Mouse (Mus musculus): ENCODE results near the gene Fnbp4. TPM values are rescaled to one million over a fixed set of nuclear protein-coding genes. Genes with fewer than 3 reads are reported as not detected.

The Fnbp4 gene
- polyA plus RNA-seq, 1 experiment: 9.3 TPM

DNA sequence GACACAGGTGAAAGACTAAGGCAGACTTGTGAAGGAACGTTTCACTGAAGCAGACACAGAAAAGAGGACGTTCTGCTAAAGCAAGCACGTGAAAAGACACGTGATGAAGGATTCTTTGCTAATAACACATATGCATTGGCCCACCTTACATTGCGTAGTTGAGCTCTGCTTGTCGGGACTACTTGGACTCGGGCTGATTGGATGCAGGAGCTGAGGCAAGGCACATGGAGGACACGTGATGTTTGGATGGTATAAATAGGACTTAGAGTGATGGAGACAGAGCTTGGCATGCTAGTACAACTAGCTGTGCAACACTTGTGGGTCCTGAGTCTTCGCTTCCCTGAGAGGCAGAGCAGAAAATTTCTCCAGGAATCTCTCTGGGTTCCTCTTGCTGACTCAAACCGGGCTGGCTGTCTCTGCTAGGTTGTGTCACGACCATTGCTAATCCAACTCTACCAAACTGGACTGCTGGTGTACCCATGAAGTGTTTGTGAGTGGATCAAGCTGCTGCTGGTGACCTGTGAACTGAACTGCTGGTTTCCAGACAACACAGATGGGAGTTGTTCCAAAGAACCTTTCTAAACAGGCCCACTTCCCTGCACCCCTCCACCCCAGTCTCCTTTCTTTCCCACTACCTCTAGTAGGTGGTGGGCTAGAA lies 80.5 kb downstream of the Fnbp4 start:
- H3ac ChIP-seq (ENCODE audit: control insufficient read depth, insufficient read length): no peak overlapping the region
- no peak overlapping the region for H3K4me2 ChIP-seq (ENCODE audit: low read depth)
- no peaks in the 10 kb centered on the region for H3K36me3 ChIP-seq (ENCODE audit: control insufficient read depth, insufficient read depth)
- no peaks in the 10 kb centered on the region for H3K79me2 ChIP-seq (ENCODE audit: control insufficient read depth, insufficient read depth)
- no peaks in the 10 kb centered on the region for H3K27me3 ChIP-seq (ENCODE audit: control insufficient read depth, insufficient read depth, insufficient read length)
- TF ChIP-seq MYOG (IDR thresholded peaks at IDR 0.05; ENCODE audit: control insufficient read depth in 1 of 3, insufficient read depth in 1 of 3, insufficient read length in 2 of 3, low read depth in 2 of 3) (no peak), SRF (IDR thresholded peaks at IDR 0.05; ENCODE audit: control insufficient read depth, insufficient read length, low read depth) (no peak), REST (IDR thresholded peaks at IDR 0.05; ENCODE audit: insufficient read depth, insufficient read length) (no peak), POLR2AphosphoS2 (IDR thresholded peaks at IDR 0.05; ENCODE audit: insufficient read length, low read depth) (no peak), TCF12 (IDR thresholded peaks at IDR 0.05; ENCODE audit: insufficient read depth, poor library complexity, severe bottlenecking) (no peak), MYOD1 (IDR thresholded peaks at IDR 0.05; ENCODE audit: control insufficient read depth in 1 of 3, insufficient read length in 2 of 3, low read depth in 2 of 3) (no peak), TCF3 (IDR thresholded peaks at IDR 0.05; ENCODE audit: insufficient read length, low read depth) (no peak), MAX (IDR thresholded peaks at IDR 0.05; ENCODE audit: low read depth) (no peak), USF1 (IDR thresholded peaks at IDR 0.05; ENCODE audit: low read depth) (no peak), E2F4 (IDR thresholded peaks at IDR 0.05; ENCODE audit: insufficient read depth) (no peak), POLR2A (IDR thresholded peaks at IDR 0.05; ENCODE audit: insufficient read length, low read depth) (no peak), CEBPB (IDR thresholded peaks at IDR 0.05; ENCODE audit: insufficient read depth, poor library complexity, severe bottlenecking) (no peak)
- no peak overlapping the region for H3K4me3 ChIP-seq

DNA sequence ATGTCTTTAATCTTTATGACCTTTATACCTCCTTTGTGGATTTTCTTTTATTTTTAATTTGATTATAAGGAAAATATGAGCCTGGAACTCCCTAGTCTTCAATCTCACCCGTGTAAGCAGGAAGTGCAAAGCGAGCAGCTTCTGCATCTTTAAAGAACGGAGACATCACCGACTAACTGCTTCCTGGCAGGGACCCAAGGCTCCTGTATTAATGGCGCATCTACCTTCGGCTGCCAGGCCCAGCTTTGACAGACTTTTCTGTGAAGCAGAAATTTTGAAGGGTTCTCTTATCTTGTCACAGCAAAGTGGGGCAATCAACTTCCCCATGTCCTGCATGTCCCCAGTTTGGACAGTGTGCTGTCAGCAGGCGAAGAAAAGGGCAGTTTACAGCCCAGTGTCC lies 83.6 kb downstream of the Fnbp4 start:
- no peaks in the 10 kb centered on the region for H3K79me2 ChIP-seq (ENCODE audit: control insufficient read depth, insufficient read depth)
- H3K27me3 ChIP-seq (ENCODE audit: control insufficient read depth, insufficient read depth, insufficient read length): peaks cover 6% of the 10 kb centered on the region
- H3K4me2 ChIP-seq (ENCODE audit: low read depth): no peak overlapping the region
- no peak overlapping the region for H3ac ChIP-seq (ENCODE audit: control insufficient read depth, insufficient read length)
- no peak overlapping the region for H3K4me3 ChIP-seq
- TF ChIP-seq POLR2A (IDR thresholded peaks at IDR 0.05; ENCODE audit: insufficient read length, low read depth): no peak
- no peak for TF ChIP-seq MAX (IDR thresholded peaks at IDR 0.05; ENCODE audit: low read depth)
- TF ChIP-seq CEBPB (IDR thresholded peaks at IDR 0.05; ENCODE audit: insufficient read depth, poor library complexity, severe bottlenecking): no peak
- TF ChIP-seq MYOD1 (IDR thresholded peaks at IDR 0.05; ENCODE audit: control insufficient read depth in 1 of 3, insufficient read length in 2 of 3, low read depth in 2 of 3): no peak
- TF ChIP-seq USF1 (IDR thresholded peaks at IDR 0.05; ENCODE audit: low read depth): no peak
- no peak for TF ChIP-seq REST (IDR thresholded peaks at IDR 0.05; ENCODE audit: insufficient read depth, insufficient read length)
- TF ChIP-seq E2F4 (IDR thresholded peaks at IDR 0.05; ENCODE audit: insufficient read depth): no peak
- no peak for TF ChIP-seq SRF (IDR thresholded peaks at IDR 0.05; ENCODE audit: control insufficient read depth, insufficient read length, low read depth)
- no peak for TF ChIP-seq MYOG (IDR thresholded peaks at IDR 0.05; ENCODE audit: control insufficient read depth in 1 of 3, insufficient read depth in 1 of 3, insufficient read length in 2 of 3, low read depth in 2 of 3)
- TF ChIP-seq TCF12 (IDR thresholded peaks at IDR 0.05; ENCODE audit: insufficient read depth, poor library complexity, severe bottlenecking): no peak
- TF ChIP-seq TCF3 (IDR thresholded peaks at IDR 0.05; ENCODE audit: insufficient read length, low read depth): no peak
- no peak for TF ChIP-seq POLR2AphosphoS2 (IDR thresholded peaks at IDR 0.05; ENCODE audit: insufficient read length, low read depth)
- no peaks in the 10 kb centered on the region for H3K36me3 ChIP-seq (ENCODE audit: control insufficient read depth, insufficient read depth)

Other genes starting within 250 kb of the Fnbp4 start
- gene Ptprj, start 164.7 kb upstream of the Fnbp4 start, polyA plus RNA-seq (2012; fragmentation: generic; extraction: Trizol): 1.6 TPM
- gene Nup160, start 68.2 kb upstream of the Fnbp4 start, polyA plus RNA-seq (2012; fragmentation: generic; extraction: Trizol): 7.8 TPM
- not detected for gene Agbl2, start 37.4 kb downstream of the Fnbp4 start, polyA plus RNA-seq (2012; fragmentation: generic; extraction: Trizol)
- gene Mtch2, start 101.8 kb downstream of the Fnbp4 start, polyA plus RNA-seq (2012; fragmentation: generic; extraction: Trizol): 170 TPM
- gene C1qtnf4, start 140.5 kb downstream of the Fnbp4 start, polyA plus RNA-seq (2012; fragmentation: generic; extraction: Trizol): 0.04 TPM
- gene Kbtbd4, start 159.4 kb downstream of the Fnbp4 start, polyA plus RNA-seq (2012; fragmentation: generic; extraction: Trizol): 11.9 TPM
- 268 TPM for gene Ndufs3, start 159.5 kb downstream of the Fnbp4 start, polyA plus RNA-seq (2012; fragmentation: generic; extraction: Trizol)
- gene Celf1, start 195.0 kb downstream of the Fnbp4 start, polyA plus RNA-seq (2012; fragmentation: generic; extraction: Trizol): 27.1 TPM

Data from myocyte (in vitro differentiated cells).